Mouse (Mus musculus) ES-E14 (cell line): ENCODE data around the gene Cacna2d2. TPM values are rescaled to one million over a fixed set of nuclear protein-coding genes. Genes with fewer than 3 reads are reported as not detected.

ENCODE experiments used
- DNase-seq: peaks from one replicate; pipeline ENCODE4 v3.0.0-alpha.2; 2013; ENCODE audit warnings: low read depth, low spot score
- H3K27ac ChIP-seq: 2 replicates; pipeline ENCODE4 v1.5.1; 2012; ENCODE audit warnings: low read depth, mild to moderate bottlenecking, low read length, moderate library complexity, mixed read lengths; ENCODE audit not compliant: poor library complexity, insufficient read depth, severe bottlenecking
- H3K36me3 ChIP-seq: 2 replicates; pipeline ENCODE4 v1.6.1; 2012; ENCODE audit warnings: mild to moderate bottlenecking, low read length, moderate library complexity, mixed read lengths; ENCODE audit not compliant: control insufficient read depth, poor library complexity, insufficient read depth, severe bottlenecking
- H3K4me1 ChIP-seq, 2 experiments: fragments of 150-350 bp in 1 of 2; sonication (generic) in 1 of 2; 2 replicates each; pipeline ENCODE4 v1.6.1; 2012; ENCODE audit warnings: low read length in 2 of 2, mild to moderate bottlenecking in 1 of 2, mixed read lengths in 1 of 2; ENCODE audit not compliant: control insufficient read depth in 2 of 2, insufficient read depth in 2 of 2, poor library complexity in 1 of 2
- H3K4me3 ChIP-seq, 2 experiments: fragments of 150-350 bp in 1 of 2; sonication (generic) in 1 of 2; 2 replicates each; pipeline ENCODE4 v1.5.1; 2012; ENCODE audit warnings: low read length in 2 of 2, low read depth in 1 of 2, mild to moderate bottlenecking in 1 of 2, mixed read lengths in 1 of 2; ENCODE audit not compliant: insufficient read depth in 1 of 2, poor library complexity in 1 of 2, severe bottlenecking in 1 of 2
- H3K9ac ChIP-seq: 2 replicates; pipeline ENCODE4 v1.6.1; 2012; ENCODE audit warnings: low read depth, mild to moderate bottlenecking, low read length, mixed read lengths; ENCODE audit not compliant: poor library complexity, insufficient read depth, severe bottlenecking
- H3K9me3 ChIP-seq: fragments of 150-350 bp; sonication (generic); 2 replicates; pipeline ENCODE4 v1.6.1; 2012; ENCODE audit warnings: low read depth, mild to moderate bottlenecking, low read length; ENCODE audit not compliant: control insufficient read depth, insufficient read depth
- CHD2 ChIP-seq: IDR thresholded peaks from 2 replicates; pipeline ENCODE4 v1.6.1; 2014; ENCODE audit warnings: mild to moderate bottlenecking, low read depth, low read length, inconsistent platforms
- HCFC1 ChIP-seq: IDR thresholded peaks from 2 replicates; pipeline ENCODE4 v1.6.1; 2012; ENCODE audit warnings: low read length, inconsistent platforms, borderline replicate concordance; ENCODE audit not compliant: insufficient read depth
- MAFK ChIP-seq: IDR thresholded peaks from 2 replicates; pipeline ENCODE4 v1.6.1; 2014; ENCODE audit warnings: mild to moderate bottlenecking, low read depth, low read length, inconsistent platforms; ENCODE audit not compliant: insufficient read depth
- ZC3H11A ChIP-seq: IDR thresholded peaks from 2 replicates; pipeline ENCODE4 v1.6.1; 2012; ENCODE audit warnings: low read depth, mild to moderate bottlenecking, inconsistent platforms, low read length, borderline replicate concordance
- ZNF384 ChIP-seq: IDR thresholded peaks from 2 replicates; pipeline ENCODE4 v1.6.1; 2012; ENCODE audit warnings: low read depth, low read length, inconsistent platforms
- in situ Hi-C, 2 experiments: fragments of 600-800 bp; cut with MboI; formaldehyde crosslinking; loops; one replicate each; pipeline ENCODE4 v1.15.1; 2025; ENCODE audit warnings: low sequenced_read_pairs in 2 of 2, inconsistent platforms in 1 of 2; ENCODE audit not compliant: unreplicated experiment in 2 of 2
- total RNA-seq: library from RNA; depleted of rRNA; stranded (reverse); fragments of 300-350 nt; gene quantifications from 2 replicates; pipeline ENCODE4 v1.2.3, GENCODE M21; 2012

The Cacna2d2 gene
- total RNA-seq, 1 experiment = 0.85 TPM

GRCm38 (mm10) chr9:107548820-107549219 is 149.4 kb downstream of the Cacna2d2 start:
- in situ Hi-C loops = no loop called here
- H3K36me3 ChIP-seq = peaks cover 6% of the 10 kb centered on the region; the same call in 1 of the 2 replicates
- peaks cover 0 to 19% of the 10 kb centered on the region in 2 experiments; a peak in 1 of 4 replicates for H3K4me1 ChIP-seq
- no peak overlapping the region for H3K27ac ChIP-seq
- no peak overlapping the region for H3K9ac ChIP-seq
- no peak for TF ChIP-seq CHD2
- no peak for TF ChIP-seq ZC3H11A
- no peak for TF ChIP-seq HCFC1
- DNase-seq = no peak
- no peak overlapping the region for H3K4me3 ChIP-seq
- H3K9me3 ChIP-seq = no peaks in the 10 kb centered on the region

DNA sequence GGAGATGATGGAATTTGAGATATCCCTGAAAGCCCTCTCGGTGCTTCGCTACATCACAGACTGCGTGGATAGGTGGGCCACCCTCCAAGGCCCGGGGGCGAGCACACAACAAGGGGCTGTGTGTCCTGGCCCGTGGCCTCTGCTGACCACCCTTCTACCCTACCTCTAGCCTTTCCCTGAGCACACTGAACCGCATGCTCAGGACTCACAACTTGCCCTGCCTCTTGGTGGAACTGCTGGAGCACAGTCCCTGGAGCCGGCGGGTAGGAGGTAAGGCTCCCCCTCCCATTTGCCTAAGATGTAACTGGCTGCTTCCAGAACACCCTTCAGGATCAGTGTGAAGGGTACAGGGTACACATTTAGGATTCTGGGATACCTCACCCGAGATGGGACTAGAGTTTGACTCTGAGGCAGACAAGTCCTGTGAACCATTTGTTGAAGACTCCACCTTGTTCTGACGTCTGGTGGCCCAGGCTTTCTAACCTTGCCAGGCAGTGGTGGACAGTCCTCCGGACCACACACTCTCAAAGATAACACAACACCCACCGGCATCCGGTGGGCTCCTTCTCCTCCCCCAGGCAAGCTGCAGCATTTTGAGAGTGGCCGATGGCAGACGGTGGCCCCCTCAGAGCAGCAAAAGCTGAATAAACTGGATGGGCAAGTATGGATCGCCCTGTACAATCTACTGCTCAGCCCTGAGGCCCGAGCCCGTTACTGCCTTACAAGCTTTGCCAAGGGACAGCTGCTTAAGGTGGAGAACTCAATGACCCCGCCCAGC is 150.1 kb downstream of the Cacna2d2 start:
- in situ Hi-C loops = no loop called here
- peaks cover 0 to 18% of the 10 kb centered on the region in 2 experiments; a peak in 1 of 4 replicates for H3K4me1 ChIP-seq
- H3K27ac ChIP-seq = no peak overlapping the region
- TF ChIP-seq ZNF384 (no peak), HCFC1 (no peak), ZC3H11A (no peak), MAFK (no peak), CHD2 (no peak)
- H3K9ac ChIP-seq = no peak overlapping the region
- DNase-seq = no peak
- no peaks in the 10 kb centered on the region for H3K9me3 ChIP-seq
- H3K36me3 ChIP-seq = peaks cover 2% of the 10 kb centered on the region; the same call in 1 of the 2 replicates
- no peak overlapping the region for H3K4me3 ChIP-seq

DNA sequence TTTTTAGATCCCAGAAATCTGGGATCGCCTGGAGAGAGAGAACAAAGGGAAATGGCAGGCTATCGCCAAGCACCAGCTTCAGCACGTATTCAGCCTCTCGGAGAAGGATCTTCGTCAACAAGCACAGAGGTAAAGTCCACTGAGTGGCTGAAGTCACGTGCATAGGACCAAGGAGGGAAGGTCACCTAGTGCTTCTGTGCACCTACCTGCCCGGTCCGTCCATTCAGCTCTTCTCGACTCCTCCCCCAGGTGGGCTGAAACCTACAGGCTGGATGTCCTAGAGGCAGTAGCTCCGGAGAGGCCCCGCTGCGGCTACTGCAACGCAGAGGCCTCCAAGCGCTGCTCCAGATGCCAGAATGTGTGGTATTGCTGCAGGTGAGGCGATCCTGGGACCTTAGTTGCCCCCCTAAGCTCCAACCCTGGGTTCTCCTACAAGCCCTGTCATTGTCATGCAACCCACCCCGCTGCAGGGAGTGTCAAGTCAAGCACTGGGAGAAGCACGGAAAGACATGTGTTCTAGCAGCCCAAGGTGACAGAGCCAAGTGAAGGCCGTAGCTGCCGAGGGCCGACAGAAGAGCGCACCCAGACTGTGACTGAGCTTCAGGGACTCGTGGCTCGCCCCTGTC is 151.2 kb downstream of the Cacna2d2 start:
- in situ Hi-C loops = no loop called here
- Histone ChIP-seq H3K9me3 (no peaks in the 10 kb centered on the region), H3K4me1 (peaks cover 0 to 18% of the 10 kb centered on the region in 2 experiments; a peak in 1 of 4 replicates), H3K27ac (no peak overlapping the region), H3K9ac (no peak overlapping the region), H3K36me3 (no peaks in the 10 kb centered on the region), H3K4me3 (peak overlapping the region in 1 of 2 experiments; percentile 61; a peak in 2 of 4 replicates)
- TF ChIP-seq MAFK (no peak), ZNF384 (no peak), CHD2 (no peak), ZC3H11A (no peak), HCFC1 (no peak)
- DNase-seq = no peak

- in situ Hi-C loops = no loop called here
- Histone ChIP-seq H3K4me1 (peaks cover 0 to 18% of the 10 kb centered on the region in 2 experiments; a peak in 1 of 4 replicates), H3K4me3 (peak within 1 kb of the TSS; percentile 60 to 61), H3K36me3 (no peaks in the 10 kb centered on the region), H3K27ac (no peak within 1 kb of the TSS), H3K9me3 (no peaks in the 10 kb centered on the region), H3K9ac (peak within 1 kb of the TSS; percentile 42)
- no peak for TF ChIP-seq MAFK
- no peak for TF ChIP-seq HCFC1
- TF ChIP-seq ZC3H11A = no peak
- no peak for TF ChIP-seq CHD2
- no peak for TF ChIP-seq ZNF384
- DNase-seq = no peak
Measured at GRCm38 (mm10) chr9:107551117-107551889, 151.9 kb downstream of the Cacna2d2 start, which contains the start of gene Rassf1. Gene Rassf1 (plus strand): TSS chr9:107551555.
